Mouse (Mus musculus): ENCODE results near the gene Aprt.

GRCm38 (mm10) chr8:122596031-122596430 lies 19.3 kb upstream of the Aprt start:
- no peak for TF ChIP-seq CTCF (IDR thresholded peaks at IDR 0.05; ENCODE audit: control insufficient read depth, insufficient read depth, low read length)
- no peak for TF ChIP-seq POLR2A (IDR thresholded peaks at IDR 0.05; ENCODE audit: borderline replicate concordance, control insufficient read depth, low read depth, low read length)
